Mouse (Mus musculus) right cerebral cortex, postnatal 36 days (tissue): Measurements from ENCODE around the gene Adora1.

Experiments used
- DNase-seq, 2 experiments: peaks; one replicate each; pipeline ENCODE4 v3.0.0; 2022; ENCODE audit warnings: low spot score in 2 of 2, mixed read lengths in 1 of 2

Gene Adora1

GRCm38 (mm10) chr1:134194298-134195022 is 40.8 kb downstream of the Adora1 start:
- no peak for DNase-seq

GRCm38 (mm10) chr1:134193674-134194197 is 41.5 kb downstream of the Adora1 start:
- no peak for DNase-seq

GRCm38 (mm10) chr1:134193126-134193525 is 42.1 kb downstream of the Adora1 start, which contains the start of gene Mybph:
Gene Mybph, plus strand, starts transcription at chr1:134193448.
- DNase-seq = no peak

GRCm38 (mm10) chr1:134192024-134192423 is 43.2 kb downstream of the Adora1 start:
- no peak for DNase-seq

- no peak for DNase-seq
Observed at GRCm38 (mm10) chr1:134191192-134191591, 44.0 kb downstream of the Adora1 start.

GRCm38 (mm10) chr1:134188989-134189729 is 46.1 kb downstream of the Adora1 start:
- no peak for DNase-seq

GRCm38 (mm10) chr1:134188217-134188616 is 47.0 kb downstream of the Adora1 start:
- no peak for DNase-seq

GRCm38 (mm10) chr1:134184089-134184488 is 51.1 kb downstream of the Adora1 start:
- no peak for DNase-seq

GRCm38 (mm10) chr1:134182025-134182424 is 53.2 kb downstream of the Adora1 start, which contains the start of gene Chil1:
Gene Chil1, plus strand, starts transcription at chr1:134182176.
- no peak for DNase-seq

GRCm38 (mm10) chr1:134177976-134178375 is 57.3 kb downstream of the Adora1 start:
- DNase-seq = no peak

- no peak for DNase-seq
Observed at GRCm38 (mm10) chr1:134173081-134173480, 62.1 kb downstream of the Adora1 start.

- DNase-seq = no peak
Observed at GRCm38 (mm10) chr1:134168985-134169697, 66.1 kb downstream of the Adora1 start.

- DNase-seq = no peak
Observed at GRCm38 (mm10) chr1:134168567-134168966, 66.7 kb downstream of the Adora1 start.

- peak in 1 of 2 experiments; percentile 42 for DNase-seq
Observed at GRCm38 (mm10) chr1:134167416-134168305, 67.6 kb downstream of the Adora1 start.

GRCm38 (mm10) chr1:134166547-134166946 is 68.7 kb downstream of the Adora1 start:
- DNase-seq = no peak

GRCm38 (mm10) chr1:134164454-134164853 is 70.8 kb downstream of the Adora1 start:
- no peak for DNase-seq

GRCm38 (mm10) chr1:134163476-134163875 is 71.8 kb downstream of the Adora1 start:
- no peak for DNase-seq

GRCm38 (mm10) chr1:134162510-134163225 is 72.6 kb downstream of the Adora1 start:
- no peak for DNase-seq

GRCm38 (mm10) chr1:134161399-134161798 is 73.8 kb downstream of the Adora1 start:
- DNase-seq = no peak

- no peak for DNase-seq
Observed at GRCm38 (mm10) chr1:134160404-134160803, 74.8 kb downstream of the Adora1 start.
